Mouse (Mus musculus): ENCODE data around the gene Sptbn1.

- TF ChIP-seq CTCF (IDR thresholded peaks at IDR 0.05; ENCODE audit: borderline replicate concordance, extremely low read depth, insufficient read depth, insufficient read length) (no peak), POLR2A (IDR thresholded peaks at IDR 0.05; ENCODE audit: borderline replicate concordance, extremely low read depth, insufficient read depth, insufficient read length, poor library complexity, severe bottlenecking) (no peak)
Measured at GRCm38 (mm10) chr11:30243591-30243990, 24.4 kb downstream of the Sptbn1 start.
